ENCODE assay signal across 9 mouse cellular contexts in the genomic region with DNA sequence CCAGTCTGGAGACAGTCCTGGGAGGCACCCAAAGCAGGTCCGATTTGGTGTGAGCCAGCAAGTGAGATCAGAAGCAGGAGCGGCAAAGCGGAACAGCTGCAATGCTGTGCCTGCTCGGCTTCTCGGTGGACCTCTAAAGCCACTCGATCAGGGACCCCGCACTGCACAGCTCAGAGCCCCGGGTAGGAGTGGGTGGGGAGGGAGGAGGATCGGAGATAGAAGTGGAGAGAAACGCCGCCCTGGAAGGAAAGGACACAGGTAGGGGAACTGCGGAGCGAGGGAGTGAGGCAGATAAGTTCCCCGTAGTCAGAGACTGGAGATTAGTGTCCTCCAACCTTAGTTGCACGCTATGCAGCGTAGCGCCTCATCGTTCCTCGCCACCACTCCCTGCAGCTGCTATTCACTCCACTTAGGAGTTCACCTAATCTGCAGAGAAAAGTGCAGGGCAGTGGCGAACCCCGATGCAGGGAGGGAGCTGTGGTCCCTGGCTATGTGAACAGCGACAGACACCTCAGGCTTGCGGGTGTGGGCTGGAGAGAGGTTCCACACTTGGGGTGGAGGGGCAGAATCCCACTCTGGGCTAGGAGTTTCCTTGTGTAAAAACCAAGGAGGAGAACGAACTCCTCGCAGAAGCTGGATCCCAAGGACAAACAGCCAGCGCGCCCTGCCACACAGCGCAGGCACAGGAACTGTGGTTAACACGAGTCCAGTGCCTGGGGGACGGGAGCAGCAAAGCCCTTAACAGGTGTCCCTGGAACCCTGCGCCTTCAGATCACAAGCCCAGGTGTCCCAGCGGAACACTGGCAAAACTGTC. TPM values are rescaled to one million over a fixed set of nuclear protein-coding genes. Genes with fewer than 3 reads are reported as not detected.
DNase-seq lines count a peak whose midpoint lies in the region; ATAC-seq and TF ChIP-seq lines count a peak whose summit lies in the region.
"Had no signal": no experiment of that assay in that cellular context is flagged by ENCODE, and none has a peak within 500 bp of the region (broad histone marks: within the 10 kb centered on the region; RNA-seq: fewer than 3 reads in every experiment).

A gene (minus strand): TSS at position 177 of the 814 bp plus-strand sequence.

- peak; percentile 71 for ATAC-seq in cerebellum, adult (ENCODE audit: insufficient number of reproducible peaks, low FRiP score, low TSS enrichment)
- no peak for ATAC-seq in megakaryocyte, adult 5-6 weeks (ENCODE audit: poor library complexity, severe bottlenecking)
- no peak for ATAC-seq in monocyte, adult 5-6 weeks (replicated peaks; ENCODE audit: insufficient number of reproducible peaks, low FRiP score, low TSS enrichment, poor library complexity, severe bottlenecking)

- TF ChIP-seq POLR2A in myocyte (IDR thresholded peaks at IDR 0.05; ENCODE audit: insufficient read length, low read depth) = no peak

- no peaks in the 10 kb centered on the region for H3K36me3 ChIP-seq in megakaryocyte, embryonic 14.5 days (replicated peaks; ENCODE audit: low read length)
- no peaks in the 10 kb centered on the region for H3K36me3 ChIP-seq in myocyte (ENCODE audit: control insufficient read depth, insufficient read depth)

- peak within 1 kb of the TSS; percentile 88 for H3K4me3 ChIP-seq in megakaryocyte, embryonic 14.5 days (replicated peaks)
- no peak within 1 kb of the TSS for H3K4me3 ChIP-seq in myocyte
- H3K4me3 ChIP-seq: erythroblast, embryonic 14.5 days had no signal

- H3K9me3 ChIP-seq in megakaryocyte, embryonic 14.5 days = no peaks in the 10 kb centered on the region; the same call in 1 of the 2 replicates

- no peak for DNase-seq in cerebellum, adult 11-12 months
- peak; percentile 9 to 13 for DNase-seq in frontal cortex, postnatal 36 days (ENCODE audit: low spot score in 2 of 2)
- no peak for DNase-seq in layer of hippocampus, postnatal 25 days (ENCODE audit: extremely low spot score in 1 of 2, low spot score in 1 of 2)

- H3K4me1 ChIP-seq in megakaryocyte, embryonic 14.5 days = peaks cover 11% of the 10 kb centered on the region

- H3K4me2 ChIP-seq in myocyte (ENCODE audit: low read depth) = peak within 1 kb of the TSS; percentile 6

- H3K79me2 ChIP-seq in myocyte (ENCODE audit: control insufficient read depth, insufficient read depth) = no peaks in the 10 kb centered on the region

- H3K27me3 ChIP-seq in megakaryocyte, embryonic 14.5 days (replicated peaks) = peaks cover 38% of the 10 kb centered on the region
- H3K27me3 ChIP-seq in myocyte (ENCODE audit: control insufficient read depth, insufficient read depth, insufficient read length) = peaks cover 10% of the 10 kb centered on the region

- no peak within 1 kb of the TSS for H3ac ChIP-seq in myocyte (ENCODE audit: control insufficient read depth, insufficient read length)

TF ChIP-seq in myocyte, 11 proteins besides CTCF, POLR2A, EP300 and RAD21:
- TF ChIP-seq TCF12 (IDR thresholded peaks at IDR 0.05; ENCODE audit: insufficient read depth, poor library complexity, severe bottlenecking) (no peak), POLR2AphosphoS2 (IDR thresholded peaks at IDR 0.05; ENCODE audit: insufficient read length, low read depth) (no peak), MYOG (IDR thresholded peaks at IDR 0.05; ENCODE audit: control insufficient read depth in 1 of 3, insufficient read depth in 1 of 3, insufficient read length in 2 of 3, low read depth in 2 of 3) (no peak), MYOD1 (IDR thresholded peaks at IDR 0.05; ENCODE audit: control insufficient read depth in 1 of 3, insufficient read length in 2 of 3, low read depth in 2 of 3) (no peak), E2F4 (IDR thresholded peaks at IDR 0.05; ENCODE audit: insufficient read depth) (no peak), USF1 (IDR thresholded peaks at IDR 0.05; ENCODE audit: low read depth) (no peak), REST (IDR thresholded peaks at IDR 0.05; ENCODE audit: insufficient read depth, insufficient read length) (no peak), CEBPB (IDR thresholded peaks at IDR 0.05; ENCODE audit: insufficient read depth, poor library complexity, severe bottlenecking) (no peak), TCF3 (IDR thresholded peaks at IDR 0.05; ENCODE audit: insufficient read length, low read depth) (no peak)

RNA-seq across cellular contexts. Expression of the gene that starts here (rescaled TPM):
- not detected in 2 replicates for polyA plus RNA-seq in megakaryocyte, embryonic 14.5 days (2012; ENCODE audit: insufficient read depth, low replicate concordance)
- total RNA-seq in megakaryocyte, adult 5-6 weeks (2015) = not detected in 2 replicates
- not detected in 2 replicates for total RNA-seq in megakaryocyte, adult 5-6 weeks (2017)
- 10 to 100 TPM; 38.7 to 40.6 TPM for total RNA-seq in layer of hippocampus, postnatal 25 days (2021)
- polyA plus RNA-seq in myocyte (2012; fragmentation: generic; extraction: Trizol) = not detected
- total RNA-seq in monocyte, adult 5-6 weeks (2017) = not detected in 3 replicates
- polyA plus RNA-seq: erythroblast, embryonic 14.5 days had no signal

Comparison
In these comparisons a context has a peak if more than half of its experiments do, and no peak if none do; other contexts are left out.
1. RNA of the gene that starts here (total RNA-seq): 38.7 to 40.6 TPM in layer of hippocampus, postnatal 25 days; not detected in megakaryocyte, adult 5-6 weeks and not detected in monocyte, adult 5-6 weeks; every median in the first group is over 10 times any median in the second.
2. DNase-seq: peak in frontal cortex, postnatal 36 days (2 of 2); none in cerebellum, adult 11-12 months (single experiment) and layer of hippocampus, postnatal 25 days (0 of 2).